In the genomic region with DNA sequence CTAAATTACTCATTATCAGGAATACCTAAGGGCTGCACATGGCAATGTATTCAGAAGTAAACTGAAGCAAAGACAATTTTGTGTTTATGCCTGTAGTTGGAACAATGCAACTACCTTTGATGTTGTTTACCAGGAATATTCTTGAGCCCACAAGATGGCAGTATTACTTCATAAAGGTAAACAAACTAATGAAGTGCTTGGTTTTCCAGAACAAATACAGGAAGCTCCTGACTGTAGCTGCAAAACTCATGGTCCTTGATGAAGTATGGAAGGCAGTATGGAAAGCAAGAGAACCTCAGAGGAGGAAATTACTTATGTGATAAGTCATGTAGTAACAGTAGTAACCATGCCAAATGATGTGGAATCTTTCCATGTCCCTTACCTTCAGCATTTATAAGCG, we compare ENCODE assay signal across 11 mouse cellular contexts.
DNase-seq lines count a peak whose midpoint lies in the region; ATAC-seq and TF ChIP-seq lines count a peak whose summit lies in the region.
"Had no signal": no experiment of that assay in that cellular context is flagged by ENCODE, and none has a peak within 500 bp of the region (broad histone marks: within the 10 kb centered on the region; RNA-seq: fewer than 3 reads in every experiment).

No protein-coding gene starts in this region.

- no peak overlapping the region for H3K4me3 ChIP-seq in heart, postnatal 0 days (ENCODE audit: low read depth, low read length)
- no peak overlapping the region for H3K4me3 ChIP-seq in hindbrain, embryonic 14.5 days (replicated peaks; ENCODE audit: low read length)
- H3K4me3 ChIP-seq: embryonic facial prominence, embryonic 12.5 days; heart, embryonic 15.5 days; myocyte had no signal

- H3K9me3 ChIP-seq in heart, postnatal 0 days (replicated peaks; ENCODE audit: control insufficient read depth, low read length), result no peaks in the 10 kb centered on the region
- H3K9me3 ChIP-seq in hindbrain, embryonic 14.5 days (ENCODE audit: control insufficient read depth, low read length), result no peaks in the 10 kb centered on the region
- H3K9me3 ChIP-seq: embryonic facial prominence, embryonic 12.5 days; heart, embryonic 15.5 days had no signal

- intact Hi-C loops in heart, postnatal 36 days (cut with DNase I), result loop anchor here (10.0 kb wide), 1 partner anchor 330 kb away; a partner anchor contains a TSS

- peak; percentile 25 for DNase-seq in heart, postnatal 0 days (ENCODE audit: low spot score)
- no peak for DNase-seq in heart, postnatal 36 days
- peak; percentile 63 for DNase-seq in 3T3-L1 (ENCODE audit: low read depth, low spot score)
- no peak for DNase-seq in Patski (ENCODE audit: low read depth, low spot score)
- DNase-seq in hindbrain, embryonic 14.5 days (ENCODE audit: low spot score), result peak; percentile 76
- DNase-seq in yolk sac, embryonic 10.5 days (ENCODE audit: low spot score), result no peak
- DNase-seq in gastrocnemius, postnatal 4 days (ENCODE audit: low spot score in 2 of 2), result no peak
- DNase-seq in ovary, postnatal 14 days (ENCODE audit: low spot score), result no peak

- POLR2A ChIA-PET in Patski (lab: Charles Lee), result no interaction called here

- CTCF ChIA-PET in Patski (lab: Charles Lee), result interaction anchor here (1.5 kb wide), 1 partner anchor 14 kb away, joined by 3 read pairs; no protein-coding TSS in a partner anchor

- H3K9ac ChIP-seq in heart, postnatal 0 days (replicated peaks; ENCODE audit: low read depth, low read length), result no peak overlapping the region
- no peak overlapping the region for H3K9ac ChIP-seq in hindbrain, embryonic 14.5 days
- H3K9ac ChIP-seq: embryonic facial prominence, embryonic 12.5 days; heart, embryonic 15.5 days had no signal

- no peak for TF ChIP-seq EP300 in heart, postnatal 0 days (IDR thresholded peaks at IDR 0.05; ENCODE audit: low read depth)

- no peak for ATAC-seq in heart, postnatal 0 days (ENCODE audit: insufficient read depth, low read depth)
- ATAC-seq in Patski, result no peak
- ATAC-seq in hindbrain, embryonic 14.5 days (ENCODE audit: low FRiP score), result peak; percentile 51; the same call in 1 of the 2 replicates

- TF ChIP-seq CTCF in heart, postnatal 0 days (IDR thresholded peaks at IDR 0.05; ENCODE audit: low read depth), result peak; percentile 45
- peak; percentile 37 for TF ChIP-seq CTCF in Patski (IDR thresholded peaks at IDR 0.05)

- WGBS in heart, postnatal 0 days, result 96% methylated on average over 1 of the region's 1 CpGs
- WGBS in hindbrain, embryonic 14.5 days, result 100% methylated on average over 1 of the region's 1 CpGs

- H3K27ac ChIP-seq in heart, postnatal 0 days (ENCODE audit: low read depth), result no peak overlapping the region
- H3K27ac ChIP-seq in hindbrain, embryonic 14.5 days, result no peak overlapping the region
- H3K27ac ChIP-seq: embryonic facial prominence, embryonic 12.5 days; heart, embryonic 15.5 days had no signal

- no peaks in the 10 kb centered on the region for H3K4me1 ChIP-seq in heart, postnatal 0 days (ENCODE audit: control insufficient read depth, insufficient read depth)
- no peaks in the 10 kb centered on the region for H3K4me1 ChIP-seq in hindbrain, embryonic 14.5 days (replicated peaks; ENCODE audit: control insufficient read depth, insufficient read depth, low read length)
- H3K4me1 ChIP-seq: embryonic facial prominence, embryonic 12.5 days; heart, embryonic 15.5 days had no signal

- in situ Hi-C loops in Patski (cut with MboI; ENCODE audit: low pct_unique_long_range_greater_than_20kb), result no loop called here

- H3K4me2 ChIP-seq in heart, postnatal 0 days (ENCODE audit: low read depth, low read length), result no peak overlapping the region
- H3K4me2 ChIP-seq in hindbrain, embryonic 14.5 days (replicated peaks), result no peak overlapping the region
- H3K4me2 ChIP-seq: embryonic facial prominence, embryonic 12.5 days; heart, embryonic 15.5 days had no signal

- no peaks in the 10 kb centered on the region for H3K36me3 ChIP-seq in heart, postnatal 0 days (replicated peaks; ENCODE audit: control insufficient read depth, insufficient read depth, low read length)
- H3K36me3 ChIP-seq in hindbrain, embryonic 14.5 days (replicated peaks; ENCODE audit: control insufficient read depth, insufficient read depth), result no peaks in the 10 kb centered on the region
- H3K36me3 ChIP-seq: embryonic facial prominence, embryonic 12.5 days; heart, embryonic 15.5 days had no signal

- no peaks in the 10 kb centered on the region for H3K27me3 ChIP-seq in heart, postnatal 0 days (ENCODE audit: control insufficient read depth, insufficient read depth, low read length)
- no peaks in the 10 kb centered on the region for H3K27me3 ChIP-seq in Patski
- H3K27me3 ChIP-seq in hindbrain, embryonic 14.5 days (ENCODE audit: control insufficient read depth, insufficient read depth, low read length), result no peaks in the 10 kb centered on the region
- H3K27me3 ChIP-seq: embryonic facial prominence, embryonic 12.5 days; heart, embryonic 15.5 days had no signal

Comparison
In these comparisons a context has a peak if more than half of its experiments do, and no peak if none do; other contexts are left out.
1. DNase-seq: peak in heart, postnatal 0 days (single experiment), 3T3-L1 (single experiment) and hindbrain, embryonic 14.5 days (single experiment); none in heart, postnatal 36 days (0 of 2), Patski (single experiment), yolk sac, embryonic 10.5 days (single experiment), gastrocnemius, postnatal 4 days (0 of 2) and ovary, postnatal 14 days (single experiment).